Comparison of ENCODE assay signal across 7 mouse cellular contexts in genomic region chr5:32784726-32785125, GRCm38 (mm10). TPM values are rescaled to one million over a fixed set of nuclear protein-coding genes. Genes with fewer than 3 reads are reported as not detected.
A peak's percentile ranks its signal among the peaks of the same experiment; 100 is the strongest.
DNase-seq lines count a peak whose midpoint lies in the region; ATAC-seq and TF ChIP-seq lines count a peak whose summit lies in the region.

No protein-coding gene starts in this region.

- TF ChIP-seq POLR2A in embryonic fibroblast, embryonic 13.5 days (IDR thresholded peaks at IDR 0.05; ENCODE audit: low read depth, low read length), result no peak

- no peaks in the 10 kb centered on the region for H3K9me3 ChIP-seq in megakaryocyte, embryonic 14.5 days
- H3K9me3 ChIP-seq in limb, embryonic 12.5 days, result no peaks in the 10 kb centered on the region
- no peaks in the 10 kb centered on the region for H3K9me3 ChIP-seq in stomach, embryonic 14.5 days (ENCODE audit: control insufficient read depth, low read depth, low read length)

- H3K27ac ChIP-seq in embryonic fibroblast, embryonic 13.5 days (ENCODE audit: insufficient read depth, low read length), result no peak overlapping the region
- H3K27ac ChIP-seq in limb, embryonic 12.5 days, result 0 out of 2 replicates have a peak overlapping the region, but pooled peaks have one; percentile 31
- H3K27ac ChIP-seq in stomach, embryonic 14.5 days (ENCODE audit: low read length), result no peak overlapping the region

- H3K9ac ChIP-seq in limb, embryonic 12.5 days (replicated peaks), result peak overlapping the region; percentile 65
- H3K9ac ChIP-seq in stomach, embryonic 14.5 days (replicated peaks; ENCODE audit: low read depth, low read length), result peak overlapping the region; percentile 23; the same call in 1 of the 2 replicates

- H3K36me3 ChIP-seq in megakaryocyte, embryonic 14.5 days (replicated peaks; ENCODE audit: low read length), result peaks cover 23% of the 10 kb centered on the region
- peaks cover 18% of the 10 kb centered on the region for H3K36me3 ChIP-seq in limb, embryonic 12.5 days
- peaks cover 4% of the 10 kb centered on the region; the same call in 1 of the 2 replicates for H3K36me3 ChIP-seq in stomach, embryonic 14.5 days (ENCODE audit: control insufficient read depth, insufficient read depth, low read length)

- DNase-seq in kidney, postnatal 4 days, result no peak
- DNase-seq in spleen, adult 18-20 months, result no peak

- ATAC-seq in megakaryocyte, adult 5-6 weeks (ENCODE audit: poor library complexity, severe bottlenecking), result no peak
- ATAC-seq in limb, embryonic 12.5 days (ENCODE audit: insufficient number of reproducible peaks, insufficient read depth, low FRiP score, low TSS enrichment, low read depth), result no peak
- ATAC-seq in stomach, embryonic 14.5 days (ENCODE audit: insufficient number of reproducible peaks, insufficient read depth, low FRiP score, low read depth), result no peak

- peak overlapping the region; percentile 98 for H3K4me3 ChIP-seq in megakaryocyte, embryonic 14.5 days (replicated peaks)
- peak overlapping the region; percentile 67 for H3K4me3 ChIP-seq in embryonic fibroblast, embryonic 13.5 days (ENCODE audit: insufficient read depth, low read length)
- peak overlapping the region; percentile 77 for H3K4me3 ChIP-seq in limb, embryonic 12.5 days (replicated peaks)
- peak overlapping the region; percentile 69 for H3K4me3 ChIP-seq in stomach, embryonic 14.5 days (ENCODE audit: low read depth, low read length)

- H3K4me2 ChIP-seq in limb, embryonic 12.5 days, result peak overlapping the region; percentile 73
- H3K4me2 ChIP-seq in stomach, embryonic 14.5 days (replicated peaks; ENCODE audit: low read depth, low read length), result peak overlapping the region; percentile 67

- WGBS in limb, embryonic 12.5 days, result 30% methylated on average over 5 of the region's 5 CpGs
- WGBS in stomach, embryonic 14.5 days, result 19% methylated on average over 5 of the region's 5 CpGs

- no peaks in the 10 kb centered on the region for H3K27me3 ChIP-seq in megakaryocyte, embryonic 14.5 days (replicated peaks)
- no peaks in the 10 kb centered on the region for H3K27me3 ChIP-seq in limb, embryonic 12.5 days
- no peaks in the 10 kb centered on the region for H3K27me3 ChIP-seq in stomach, embryonic 14.5 days (ENCODE audit: control insufficient read depth, insufficient read depth, low read length)

- TF ChIP-seq CTCF in embryonic fibroblast, embryonic 13.5 days (IDR thresholded peaks at IDR 0.05; ENCODE audit: borderline replicate concordance, insufficient read depth, low read length), result no peak

- H3K4me1 ChIP-seq in megakaryocyte, embryonic 14.5 days, result peaks cover 17% of the 10 kb centered on the region
- no peaks in the 10 kb centered on the region for H3K4me1 ChIP-seq in embryonic fibroblast, embryonic 13.5 days (ENCODE audit: control insufficient read depth, insufficient read depth, low read length)
- H3K4me1 ChIP-seq in limb, embryonic 12.5 days (replicated peaks), result peaks cover 4% of the 10 kb centered on the region; the same call in 1 of the 2 replicates
- H3K4me1 ChIP-seq in stomach, embryonic 14.5 days (ENCODE audit: control insufficient read depth, insufficient read depth, low read length), result no peaks in the 10 kb centered on the region

RNA-seq across cellular contexts. Expression of gene Pisd, which starts 0.7 kb away (rescaled TPM):
- 19.8 and 36.8 TPM in 2 replicates for polyA plus RNA-seq in megakaryocyte, embryonic 14.5 days (2012; ENCODE audit: insufficient read depth, low replicate concordance)
- total RNA-seq in megakaryocyte, adult 5-6 weeks (2015), result 51.6 and 52.1 TPM in 2 replicates
- total RNA-seq in megakaryocyte, adult 5-6 weeks (2017), result 69.5 and 81.6 TPM in 2 replicates
- polyA plus RNA-seq in embryonic fibroblast, embryonic 13.5 days (2011; ENCODE audit: insufficient read length, low read depth, missing spikeins), result 39.9 and 41.3 TPM in 2 replicates
- polyA plus RNA-seq in limb, embryonic 12.5 days (2016; fragmentation: Nextera tagmentation; extraction: Ambion mirVana), result 58.6 and 61.9 TPM in 2 replicates
- polyA plus RNA-seq in stomach, embryonic 14.5 days (2014; fragmentation: Nextera tagmentation; extraction: Ambion mirVana), result 78.7 and 81.7 TPM in 2 replicates

RNA-seq across cellular contexts. Expression of gene Gm20671, which starts 42.2 kb away (rescaled TPM):
- polyA plus RNA-seq in megakaryocyte, embryonic 14.5 days (2012; ENCODE audit: insufficient read depth, low replicate concordance), result 1.2 TPM in 1 of 2 replicates, not detected in the other
- not detected in 2 replicates for total RNA-seq in megakaryocyte, adult 5-6 weeks (2015)
- total RNA-seq in megakaryocyte, adult 5-6 weeks (2017), result 1.2 TPM in 1 of 2 replicates, not detected in the other
- polyA plus RNA-seq in embryonic fibroblast, embryonic 13.5 days (2011; ENCODE audit: insufficient read length, low read depth, missing spikeins), result not detected in 2 replicates
- polyA plus RNA-seq in limb, embryonic 12.5 days (2016; fragmentation: Nextera tagmentation; extraction: Ambion mirVana), result not detected in 2 replicates
- not detected in 2 replicates for polyA plus RNA-seq in stomach, embryonic 14.5 days (2014; fragmentation: Nextera tagmentation; extraction: Ambion mirVana)
